Mouse (Mus musculus) layer of hippocampus, postnatal 10 days (tissue): ENCODE measurements around the gene Sowahc. TPM values are rescaled to one million over a fixed set of nuclear protein-coding genes. Genes with fewer than 3 reads are reported as not detected.

ENCODE experiments used
- DNase-seq, 2 experiments: peaks; one replicate each; pipeline ENCODE4 v3.0.0; 2021; ENCODE audit warnings: low spot score in 2 of 2
- long read RNA-seq: library from polyadenylated mRNA; stranded (forward); transcript quantifications from one replicate; pipeline ENCODE4 v2.0.0, GENCODE M21; 2023
- total RNA-seq, 2 experiments: library from RNA; stranded (reverse); gene quantifications; 2 replicates each; pipeline ENCODE4 v1.2.3; 2021

The Sowahc gene
- total RNA-seq, result 10 to 100 TPM; 11.4 to 12.7 TPM
- long read RNA-seq, full-length matches to known transcripts, result 2 of 2 reads
- long read RNA-seq, partial matches to known transcripts, result 0 of 2 reads
- long read RNA-seq, other reads (novel, unspliced or antisense), result 0 of 2 reads

DNA sequence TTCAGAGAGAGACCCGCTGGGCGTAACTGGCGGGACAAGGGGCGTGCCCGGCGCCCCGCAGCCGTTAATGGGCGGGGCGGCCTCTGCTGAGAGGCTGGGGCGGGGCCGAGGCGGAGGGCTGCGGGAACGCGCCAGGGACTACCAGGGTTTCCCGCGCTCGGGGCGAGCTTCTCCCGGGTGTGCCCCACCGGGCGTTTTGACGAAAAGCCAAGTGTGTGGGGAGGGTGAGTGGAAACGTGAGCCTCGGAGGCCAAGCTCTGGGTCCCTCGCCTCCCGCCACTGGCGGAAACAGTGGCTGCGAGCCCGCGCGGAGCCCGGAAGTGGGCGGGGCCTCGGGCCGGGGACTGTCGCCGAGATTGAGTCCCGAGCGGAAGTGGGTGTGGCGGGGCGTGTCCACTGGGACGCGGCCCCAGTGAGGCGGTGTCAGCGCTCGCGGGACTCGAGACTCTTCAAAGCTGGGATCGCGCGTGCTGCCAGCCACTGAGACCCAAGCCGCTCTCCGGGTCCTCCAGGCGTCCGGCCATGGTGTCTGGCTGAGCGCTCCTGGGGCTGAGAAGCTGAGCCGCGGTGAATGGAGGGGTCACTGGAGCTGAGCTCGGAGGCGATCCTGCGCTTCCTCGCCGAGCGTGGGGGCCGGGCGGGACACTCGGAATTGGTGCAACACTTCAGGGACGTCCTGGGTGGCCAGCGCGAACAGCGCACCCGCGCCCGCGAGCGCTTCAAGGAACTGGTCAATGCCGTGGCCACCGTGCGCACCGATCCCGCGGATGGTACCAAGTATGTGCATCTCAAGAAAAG is at the start of gene Sowahc, which contains the start of gene Sept10:
Sowahc (plus strand) TSS at position 481 of the 798 bp plus-strand sequence.
Sept10 (minus strand) TSS at position 375 of the 798 bp plus-strand sequence.
- DNase-seq, result peak; percentile 97 to 98

DNA sequence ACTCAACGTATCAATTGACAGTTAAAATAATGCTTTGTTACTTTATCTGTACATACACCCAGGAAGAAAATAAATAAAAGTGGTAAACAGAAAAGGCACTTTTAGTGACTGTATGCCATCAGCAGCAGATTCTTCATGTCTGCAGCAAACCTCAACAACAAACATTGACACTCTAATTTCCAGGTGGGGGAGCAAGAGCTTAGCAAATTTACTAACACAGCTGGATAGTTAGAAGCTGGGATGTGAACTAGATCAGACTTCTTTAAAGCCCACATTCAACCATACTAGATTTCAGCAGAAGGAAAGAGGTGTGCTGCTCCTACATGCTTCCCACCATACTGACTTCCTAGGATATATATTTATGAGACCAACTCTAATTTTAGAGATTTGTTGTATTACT is 49.2 kb upstream of the Sowahc start:
- DNase-seq, result no peak

DNA sequence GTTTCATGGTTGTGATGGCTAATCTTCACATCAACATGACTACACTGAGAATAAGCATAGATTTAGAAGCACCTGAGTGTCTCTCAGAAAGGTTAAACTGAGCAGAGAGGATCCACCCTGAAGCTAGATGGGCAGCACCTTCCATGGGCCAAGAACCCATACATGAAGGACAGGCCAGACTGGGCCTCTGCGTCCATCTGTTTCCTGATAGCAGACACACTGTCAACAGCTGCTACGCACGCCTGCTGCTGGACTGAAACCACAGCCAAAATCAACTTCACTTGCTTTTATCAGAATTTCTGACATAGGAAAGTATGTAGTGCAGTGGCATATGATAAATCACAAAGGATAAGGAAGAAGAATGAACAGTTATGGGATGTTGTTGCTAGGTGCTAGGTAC is 42.1 kb upstream of the Sowahc start:
- no peak for DNase-seq

GRCm38 (mm10) chr10:59182306-59182705 is 39.4 kb upstream of the Sowahc start:
- DNase-seq, result no peak

DNA sequence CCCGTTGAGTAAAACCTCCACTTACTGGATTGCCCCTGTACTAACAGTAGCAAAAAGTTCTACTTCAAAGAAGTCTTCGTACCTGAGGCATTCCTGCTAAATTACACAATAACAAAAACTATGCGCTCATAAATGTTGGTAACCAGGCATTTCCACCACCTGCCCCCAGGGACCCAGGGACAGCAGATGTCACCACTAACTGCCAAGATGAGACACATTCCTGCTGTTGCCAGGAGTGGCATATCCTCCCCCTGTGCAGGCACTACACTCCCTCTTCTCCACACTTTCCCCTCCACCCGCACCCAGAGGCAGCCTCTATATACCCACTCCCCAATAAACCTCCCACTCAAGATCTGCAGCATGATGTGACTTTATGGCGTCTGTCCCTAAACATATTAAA is 26.9 kb upstream of the Sowahc start:
- no peak for DNase-seq

DNA sequence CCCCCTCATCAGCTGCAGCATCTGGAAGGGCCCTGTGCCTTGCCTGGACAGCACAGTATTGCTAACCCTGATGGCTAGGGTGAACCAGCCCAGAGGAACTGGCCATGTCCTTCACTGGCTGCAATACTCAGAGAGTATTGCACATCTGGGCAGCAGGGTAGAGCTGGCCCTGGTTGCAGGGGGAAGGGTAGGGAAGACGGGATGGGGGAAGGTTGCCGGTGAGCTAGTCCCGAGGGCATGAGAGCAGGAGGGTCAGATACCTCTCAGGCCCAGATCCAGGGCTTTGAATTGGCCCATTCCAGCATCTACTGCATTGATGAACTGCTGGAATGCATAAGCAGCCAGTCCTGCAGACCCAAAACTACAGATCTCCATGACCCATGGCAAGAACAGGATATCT is 25.0 kb upstream of the Sowahc start:
- DNase-seq, result no peak

DNA sequence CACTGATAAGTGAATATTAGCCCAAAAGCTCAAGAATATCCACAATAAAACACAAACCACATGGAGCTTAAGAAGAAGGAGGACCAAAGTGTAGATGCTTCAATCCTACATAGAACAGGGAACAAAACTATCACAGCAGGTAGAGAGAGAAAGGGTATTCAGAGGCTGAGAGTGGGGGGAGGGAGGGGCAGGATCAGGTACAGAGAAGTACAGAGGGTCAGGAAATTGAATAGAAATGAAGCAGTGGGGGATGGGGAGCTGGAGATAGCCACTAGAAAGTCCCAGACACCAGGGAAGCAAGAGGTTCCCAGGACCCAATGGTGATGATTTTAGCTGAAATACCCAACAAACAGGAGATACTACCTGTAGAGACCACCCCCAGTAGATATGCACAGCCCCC is 21.7 kb upstream of the Sowahc start:
- no peak for DNase-seq

DNA sequence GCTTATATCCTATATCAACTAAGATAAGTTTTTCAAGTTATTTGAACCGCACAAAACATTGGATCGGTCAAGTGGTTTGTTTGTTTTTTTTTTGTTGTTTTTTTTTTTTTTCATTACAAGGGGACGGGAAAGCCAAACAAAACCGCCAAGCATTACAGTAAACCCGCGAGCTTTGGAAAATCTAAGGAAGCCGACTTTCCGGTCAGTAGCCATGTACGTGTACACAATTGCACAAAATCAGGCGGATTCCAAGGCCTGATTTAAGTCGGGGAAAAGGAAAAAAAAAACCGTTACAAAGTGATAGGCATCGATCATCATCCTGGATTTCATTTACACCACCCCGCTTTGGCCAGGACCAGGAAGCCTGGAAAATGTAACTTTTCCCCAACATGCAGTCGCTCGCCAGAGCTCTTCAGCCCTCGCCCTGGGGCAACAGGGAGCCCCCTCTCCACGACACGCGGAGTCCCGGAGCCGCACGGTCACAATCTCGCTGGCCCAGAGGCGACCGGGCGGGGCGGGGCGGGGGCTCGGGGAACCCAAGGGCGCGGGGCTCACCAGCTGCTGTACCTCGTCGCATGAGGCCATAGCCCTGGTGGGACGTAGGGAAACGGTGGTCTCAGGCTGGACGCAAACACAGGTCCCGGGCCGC is 805 bp upstream of the Sowahc start:
- DNase-seq, result no peak

DNA sequence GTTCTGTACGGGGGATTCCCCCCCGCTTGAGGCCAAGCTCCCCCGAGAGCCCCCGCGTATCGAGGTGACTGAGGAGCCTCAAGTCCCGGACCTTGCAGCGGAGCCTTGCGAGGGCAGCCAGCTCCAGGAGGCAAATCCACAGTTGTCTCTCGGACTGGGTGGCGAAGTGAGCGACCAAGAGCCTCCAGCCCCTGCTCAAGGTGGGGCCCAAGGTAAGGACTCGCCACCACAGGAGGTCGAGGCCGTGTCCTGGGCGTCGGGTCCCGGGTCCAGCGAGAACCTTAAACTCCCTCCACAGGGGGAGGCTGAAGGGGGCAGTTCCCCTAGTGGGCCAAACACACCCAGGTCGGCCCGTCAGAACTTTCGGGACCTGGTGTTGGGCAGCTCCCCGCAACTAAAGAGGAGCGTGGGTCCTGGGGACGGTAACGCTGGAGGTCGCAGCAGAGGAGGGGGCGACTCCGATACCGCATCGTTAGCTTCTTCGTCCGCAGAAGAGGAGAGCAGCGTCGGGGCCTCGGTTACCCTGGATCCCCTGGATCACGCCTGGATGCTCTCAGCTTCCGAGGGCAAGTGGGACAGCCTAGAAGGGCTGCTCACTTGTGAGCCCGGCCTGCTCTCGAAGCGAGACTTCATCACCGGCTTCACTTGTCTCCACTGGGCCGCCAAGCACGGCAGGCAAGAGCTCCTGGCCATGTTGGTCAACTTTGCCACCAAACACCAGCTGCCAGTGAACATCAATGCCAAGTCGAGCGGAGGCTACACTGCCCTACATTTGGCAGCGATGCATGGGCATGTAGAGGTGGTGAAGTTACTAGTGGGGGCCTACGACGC is 733 bp downstream of the Sowahc start:
- peak; percentile 42 to 47 for DNase-seq

DNA sequence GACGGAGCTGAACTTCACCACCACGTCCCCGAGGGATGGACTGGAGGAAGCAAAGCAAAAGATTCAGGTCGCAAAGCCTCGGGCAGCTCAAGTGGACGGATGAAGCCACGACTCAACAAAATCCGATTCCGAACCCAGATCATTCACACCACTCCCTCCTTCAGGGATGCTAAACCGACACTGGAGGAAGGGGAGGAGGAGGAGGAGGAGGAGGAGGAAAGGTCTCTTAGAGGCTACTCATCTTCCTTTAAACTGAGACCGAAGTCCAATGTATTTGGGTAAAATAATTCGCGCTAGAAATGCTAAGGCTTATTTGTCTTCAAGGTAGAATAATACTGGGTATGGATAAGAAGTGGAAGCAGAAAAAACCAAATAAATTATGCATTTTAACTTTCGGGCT is 1.5 kb downstream of the Sowahc start:
- no peak for DNase-seq

- DNase-seq, result no peak
Measured at GRCm38 (mm10) chr10:59223890-59224289, 2.1 kb downstream of the Sowahc start.

DNA sequence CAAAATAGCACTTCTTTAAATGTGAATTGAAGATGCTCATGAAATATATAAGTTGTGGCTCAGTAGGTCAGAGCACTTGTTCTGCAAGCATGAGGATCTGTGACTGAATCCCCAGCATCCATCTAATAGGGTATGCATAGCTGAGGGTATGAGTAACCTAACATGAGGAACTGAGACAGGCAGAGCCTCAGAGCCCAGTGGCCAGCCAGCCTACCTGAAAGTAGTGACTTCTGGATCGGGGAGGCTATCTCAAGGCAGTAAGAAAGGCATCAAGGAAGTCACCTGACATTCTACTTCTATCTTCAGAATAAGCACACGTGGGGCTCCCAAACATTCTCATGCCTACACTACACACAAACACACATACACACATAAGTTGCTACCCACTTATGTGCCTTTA is 3.4 kb downstream of the Sowahc start:
- no peak for DNase-seq

DNA sequence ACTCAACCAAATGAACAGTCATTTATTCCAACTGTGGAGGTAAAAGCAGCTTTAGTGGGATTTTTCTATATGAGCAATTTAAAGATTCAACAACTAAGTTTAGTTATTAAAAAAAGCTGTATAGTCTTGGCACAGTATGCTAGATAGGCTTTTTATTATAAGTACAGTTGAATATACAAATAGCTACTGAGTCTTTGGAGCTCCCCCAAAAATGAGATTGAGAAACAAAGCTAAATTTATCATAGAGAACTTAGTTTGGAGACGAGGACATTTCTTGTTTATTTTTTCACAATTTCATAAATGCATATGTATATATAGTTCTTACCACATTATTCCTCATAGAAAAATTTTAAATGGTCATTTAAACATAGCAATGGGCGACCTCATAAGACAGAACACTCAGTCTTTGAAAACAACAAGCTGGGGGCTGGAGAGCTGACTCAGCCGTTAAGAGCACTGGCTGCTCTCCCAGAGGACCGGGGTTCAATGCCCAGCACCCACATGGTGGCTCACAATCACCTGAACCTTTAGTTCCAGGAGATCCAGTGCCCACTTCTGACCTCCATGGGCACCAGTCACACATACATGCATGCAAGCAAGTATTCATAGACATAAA is 7.6 kb downstream of the Sowahc start:
- DNase-seq, result no peak

DNA sequence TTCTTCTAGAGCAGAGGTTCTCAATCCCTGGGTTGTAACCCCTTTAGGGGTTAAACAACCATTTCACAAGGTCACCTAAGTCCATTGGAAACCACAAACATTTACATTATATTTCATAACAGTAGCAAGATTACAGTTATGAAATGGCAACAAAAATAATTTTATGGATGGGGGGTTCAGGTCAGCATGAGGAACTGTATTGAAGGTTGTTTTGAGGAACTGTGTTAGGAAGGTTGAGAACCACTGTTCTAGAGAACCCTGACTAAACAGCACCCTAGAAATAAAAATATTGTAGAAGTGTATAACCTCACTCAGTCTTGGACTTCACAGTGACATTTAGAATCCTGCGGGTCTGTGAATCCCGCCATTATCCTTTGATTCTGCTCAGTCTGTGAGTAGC is 13.5 kb downstream of the Sowahc start:
- no peak for DNase-seq

- no peak for DNase-seq
Measured at GRCm38 (mm10) chr10:59235847-59236246, 14.1 kb downstream of the Sowahc start.

DNA sequence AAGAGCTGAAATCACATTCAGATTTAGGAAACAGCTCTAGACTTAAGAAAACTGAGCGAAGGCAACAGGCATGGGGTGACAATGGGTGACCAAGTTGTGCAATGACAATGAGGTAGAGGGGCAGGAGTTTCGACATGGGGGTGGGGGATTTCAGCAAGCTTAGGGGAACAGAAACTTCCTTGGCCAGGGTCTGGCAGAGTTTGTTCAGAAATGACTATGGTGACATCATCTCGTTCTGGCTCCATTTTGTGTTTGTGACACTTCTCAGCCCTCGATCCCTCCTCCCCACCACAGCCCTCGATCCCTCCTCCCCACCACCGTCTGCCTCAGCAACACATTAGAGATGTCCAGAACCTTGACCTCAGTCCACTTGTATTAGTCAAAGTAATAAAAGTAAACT is 14.7 kb downstream of the Sowahc start:
- no peak for DNase-seq

DNA sequence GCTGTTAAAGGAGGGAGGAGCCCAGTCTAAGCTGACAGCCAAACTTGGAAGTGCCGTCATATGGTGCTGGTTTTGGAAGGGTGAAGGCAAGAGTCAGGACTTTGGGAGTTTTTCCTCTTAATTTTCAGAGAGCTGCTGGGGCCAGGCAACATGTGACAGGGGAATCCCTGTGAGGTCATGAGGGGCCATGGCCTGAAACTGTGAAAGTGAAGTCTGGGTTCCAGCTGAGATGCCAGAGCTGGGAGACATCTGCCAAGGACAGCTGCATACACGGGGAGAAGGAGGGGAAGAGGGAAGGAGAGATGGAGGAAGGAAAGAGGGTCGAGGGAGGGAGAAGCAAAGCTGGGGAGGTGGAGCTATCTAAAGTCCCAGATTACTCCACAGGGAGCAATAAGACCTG is 16.0 kb downstream of the Sowahc start:
- no peak for DNase-seq

DNA sequence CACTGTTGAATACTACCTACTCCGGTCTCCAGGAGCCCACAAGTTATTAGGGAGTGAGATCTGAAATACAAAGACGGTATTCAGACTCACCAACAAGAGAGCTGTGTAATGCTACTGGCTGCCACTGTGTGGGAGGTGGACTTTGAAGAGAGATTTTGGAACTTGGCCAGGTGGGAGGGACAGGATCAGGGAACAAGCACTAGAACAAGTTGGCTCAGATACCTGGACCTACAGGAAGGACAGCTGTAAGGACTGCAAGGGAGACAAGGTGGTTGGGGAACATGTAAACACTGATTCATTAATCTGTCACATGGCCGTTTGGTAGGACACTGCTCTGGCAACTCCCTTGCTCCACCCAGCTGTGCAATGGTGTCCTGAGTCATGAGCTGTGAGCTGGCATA is 19.4 kb downstream of the Sowahc start:
- peak in 1 of 2 experiments; percentile 30 for DNase-seq

- DNase-seq, result no peak
Measured at GRCm38 (mm10) chr10:59249531-59249930, 27.8 kb downstream of the Sowahc start.

- DNase-seq, result no peak
Measured at GRCm38 (mm10) chr10:59250679-59251078, 28.9 kb downstream of the Sowahc start.

GRCm38 (mm10) chr10:59251980-59252379 is 30.2 kb downstream of the Sowahc start:
- no peak for DNase-seq
